Mouse (Mus musculus): Measurements from ENCODE around the gene Zfhx3. TPM values are rescaled to one million over a fixed set of nuclear protein-coding genes. Genes with fewer than 3 reads are reported as not detected.

The Zfhx3 gene
- polyA plus RNA-seq, 1 experiment from 2014 or later = 44.7 TPM

- H3K4me3 ChIP-seq (ENCODE audit: low read depth, low read length) = no peak overlapping the region
- H3K27ac ChIP-seq (ENCODE audit: low read length) = no peak overlapping the region
- H3K36me3 ChIP-seq (ENCODE audit: control insufficient read depth, insufficient read depth, low read length) = no peaks in the 10 kb centered on the region; the same call in 1 of the 2 replicates
- no peak for ATAC-seq
- H3K4me1 ChIP-seq (ENCODE audit: control insufficient read depth, insufficient read depth, low read length) = peaks cover 16% of the 10 kb centered on the region
- WGBS = 84% methylated on average over 3 of the region's 3 CpGs
- H3K9me3 ChIP-seq (replicated peaks; ENCODE audit: control insufficient read depth, low read length, poor library complexity, severe bottlenecking) = no peaks in the 10 kb centered on the region
- no peak overlapping the region for H3K9ac ChIP-seq (ENCODE audit: low read depth, low read length)
- H3K27me3 ChIP-seq (ENCODE audit: control insufficient read depth, insufficient read depth, low read depth, low read length) = no peaks in the 10 kb centered on the region
- no peak overlapping the region for H3K4me2 ChIP-seq (ENCODE audit: low read length)
Observed at GRCm38 (mm10) chr8:108848484-108848883, 906.0 kb downstream of the Zfhx3 start.

DNA sequence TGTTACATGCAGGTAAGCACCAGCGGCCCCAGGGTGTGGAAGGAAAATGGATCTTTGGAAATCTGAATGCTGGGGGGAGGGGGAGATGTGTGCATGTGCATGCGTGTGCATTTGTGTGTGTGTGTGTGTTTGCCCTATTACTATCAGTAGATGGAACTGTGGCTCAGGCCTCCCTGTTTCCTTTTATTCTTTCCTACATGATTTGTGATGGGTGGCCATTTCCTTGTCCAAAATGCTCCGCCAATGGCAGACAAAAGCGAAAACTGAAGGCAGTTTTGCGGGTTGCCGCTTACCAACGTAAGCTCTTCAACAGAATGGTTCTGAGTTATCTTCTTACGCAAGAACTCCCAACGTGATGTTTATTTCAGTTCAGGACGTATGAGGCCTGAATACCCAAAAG is 910.6 kb downstream of the Zfhx3 start:
- H3K36me3 ChIP-seq (ENCODE audit: control insufficient read depth, insufficient read depth, low read length) = no peaks in the 10 kb centered on the region; the same call in none of the 2 replicates
- no peak overlapping the region for H3K4me2 ChIP-seq (ENCODE audit: low read length)
- WGBS = 82% methylated on average over 10 of the region's 10 CpGs
- ATAC-seq = no peak
- H3K4me3 ChIP-seq (ENCODE audit: low read depth, low read length) = no peak overlapping the region
- H3K27ac ChIP-seq (ENCODE audit: low read length) = 0 out of 2 replicates have a peak overlapping the region, but pooled peaks have one; percentile 17
- H3K27me3 ChIP-seq (ENCODE audit: control insufficient read depth, insufficient read depth, low read depth, low read length) = no peaks in the 10 kb centered on the region
- no peak overlapping the region for H3K9ac ChIP-seq (ENCODE audit: low read depth, low read length)
- H3K9me3 ChIP-seq (replicated peaks; ENCODE audit: control insufficient read depth, low read length, poor library complexity, severe bottlenecking) = no peaks in the 10 kb centered on the region
- H3K4me1 ChIP-seq (ENCODE audit: control insufficient read depth, insufficient read depth, low read length) = peaks cover 21% of the 10 kb centered on the region

- ATAC-seq = no peak
- no peaks in the 10 kb centered on the region for H3K27me3 ChIP-seq (ENCODE audit: control insufficient read depth, insufficient read depth, low read depth, low read length)
- H3K4me3 ChIP-seq (ENCODE audit: low read depth, low read length) = no peak overlapping the region
- peaks cover 28% of the 10 kb centered on the region for H3K4me1 ChIP-seq (ENCODE audit: control insufficient read depth, insufficient read depth, low read length)
- no peaks in the 10 kb centered on the region for H3K9me3 ChIP-seq (replicated peaks; ENCODE audit: control insufficient read depth, low read length, poor library complexity, severe bottlenecking)
- H3K9ac ChIP-seq (ENCODE audit: low read depth, low read length) = no peak overlapping the region
- 52% methylated on average over 12 of the region's 12 CpGs for WGBS
- H3K27ac ChIP-seq (ENCODE audit: low read length) = peak overlapping the region; percentile 47
- H3K4me2 ChIP-seq (ENCODE audit: low read length) = no peak overlapping the region
- H3K36me3 ChIP-seq (ENCODE audit: control insufficient read depth, insufficient read depth, low read length) = no peaks in the 10 kb centered on the region; the same call in 1 of the 2 replicates
Observed at GRCm38 (mm10) chr8:108854444-108855102, 912.1 kb downstream of the Zfhx3 start.

GRCm38 (mm10) chr8:108859001-108859400 is 916.6 kb downstream of the Zfhx3 start:
- peaks cover 22% of the 10 kb centered on the region; the same call in 1 of the 2 replicates for H3K4me1 ChIP-seq (ENCODE audit: control insufficient read depth, insufficient read depth, low read length)
- peak overlapping the region; percentile 18; the same call in 1 of the 2 replicates for H3K27ac ChIP-seq (ENCODE audit: low read length)
- H3K36me3 ChIP-seq (ENCODE audit: control insufficient read depth, insufficient read depth, low read length) = no peaks in the 10 kb centered on the region; the same call in 1 of the 2 replicates
- no peak overlapping the region for H3K4me2 ChIP-seq (ENCODE audit: low read length)
- H3K9me3 ChIP-seq (replicated peaks; ENCODE audit: control insufficient read depth, low read length, poor library complexity, severe bottlenecking) = no peaks in the 10 kb centered on the region
- no peaks in the 10 kb centered on the region for H3K27me3 ChIP-seq (ENCODE audit: control insufficient read depth, insufficient read depth, low read depth, low read length)
- ATAC-seq = no peak
- 37% methylated on average over 8 of the region's 8 CpGs for WGBS
- no peak overlapping the region for H3K4me3 ChIP-seq (ENCODE audit: low read depth, low read length)
- H3K9ac ChIP-seq (ENCODE audit: low read depth, low read length) = no peak overlapping the region

DNA sequence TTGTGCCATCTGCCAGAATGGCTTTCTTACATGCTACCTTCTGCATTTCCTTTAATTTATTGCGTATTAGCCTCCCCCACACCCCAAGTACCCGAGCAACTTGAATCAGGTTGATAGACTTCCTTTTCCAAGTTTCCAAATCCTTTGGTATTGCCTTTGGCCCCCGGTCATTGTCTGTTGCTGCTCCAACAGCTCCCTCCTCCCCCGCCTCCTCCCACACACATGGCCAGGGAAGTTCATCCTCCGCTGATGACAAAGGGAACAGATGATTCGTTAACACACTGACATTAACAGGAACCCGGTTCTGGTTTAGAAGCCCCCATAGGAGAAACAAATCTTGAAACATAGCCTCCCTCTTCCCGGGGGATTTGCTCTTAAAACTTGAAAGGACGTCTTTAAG is 917.5 kb downstream of the Zfhx3 start:
- ATAC-seq = no peak
- no peaks in the 10 kb centered on the region for H3K27me3 ChIP-seq (ENCODE audit: control insufficient read depth, insufficient read depth, low read depth, low read length)
- WGBS = 71% methylated on average over 9 of the region's 9 CpGs
- H3K36me3 ChIP-seq (ENCODE audit: control insufficient read depth, insufficient read depth, low read length) = no peaks in the 10 kb centered on the region; the same call in 1 of the 2 replicates
- no peak overlapping the region for H3K27ac ChIP-seq (ENCODE audit: low read length)
- no peak overlapping the region for H3K9ac ChIP-seq (ENCODE audit: low read depth, low read length)
- peaks cover 16% of the 10 kb centered on the region; the same call in 1 of the 2 replicates for H3K4me1 ChIP-seq (ENCODE audit: control insufficient read depth, insufficient read depth, low read length)
- H3K9me3 ChIP-seq (replicated peaks; ENCODE audit: control insufficient read depth, low read length, poor library complexity, severe bottlenecking) = no peaks in the 10 kb centered on the region
- no peak overlapping the region for H3K4me3 ChIP-seq (ENCODE audit: low read depth, low read length)
- no peak overlapping the region for H3K4me2 ChIP-seq (ENCODE audit: low read length)

GRCm38 (mm10) chr8:108863440-108863839 is 921.0 kb downstream of the Zfhx3 start:
- Histone ChIP-seq H3K36me3 (ENCODE audit: control insufficient read depth, insufficient read depth, low read length) (no peaks in the 10 kb centered on the region), H3K9ac (ENCODE audit: low read depth, low read length) (no peak overlapping the region), H3K4me3 (ENCODE audit: low read depth, low read length) (no peak overlapping the region), H3K4me2 (ENCODE audit: low read length) (no peak overlapping the region), H3K4me1 (ENCODE audit: control insufficient read depth, insufficient read depth, low read length) (peaks cover 16% of the 10 kb centered on the region; the same call in 1 of the 2 replicates), H3K27ac (ENCODE audit: low read length) (peak overlapping the region; percentile 50), H3K9me3 (replicated peaks; ENCODE audit: control insufficient read depth, low read length, poor library complexity, severe bottlenecking) (no peaks in the 10 kb centered on the region), H3K27me3 (ENCODE audit: control insufficient read depth, insufficient read depth, low read depth, low read length) (no peaks in the 10 kb centered on the region)
- WGBS = 84% methylated on average over 10 of the region's 10 CpGs
- ATAC-seq = no peak

- Histone ChIP-seq H3K4me3 (ENCODE audit: low read depth, low read length) (no peak overlapping the region), H3K9ac (ENCODE audit: low read depth, low read length) (no peak overlapping the region), H3K4me2 (ENCODE audit: low read length) (no peak overlapping the region), H3K27me3 (ENCODE audit: control insufficient read depth, insufficient read depth, low read depth, low read length) (no peaks in the 10 kb centered on the region), H3K36me3 (ENCODE audit: control insufficient read depth, insufficient read depth, low read length) (no peaks in the 10 kb centered on the region), H3K9me3 (replicated peaks; ENCODE audit: control insufficient read depth, low read length, poor library complexity, severe bottlenecking) (no peaks in the 10 kb centered on the region), H3K27ac (ENCODE audit: low read length) (0 out of 2 replicates have a peak overlapping the region, but pooled peaks have one; percentile 12), H3K4me1 (ENCODE audit: control insufficient read depth, insufficient read depth, low read length) (peaks cover 12% of the 10 kb centered on the region; the same call in 1 of the 2 replicates)
- 84% methylated on average over 7 of the region's 7 CpGs for WGBS
- no peak for ATAC-seq
Observed at GRCm38 (mm10) chr8:108866430-108866829, 924.0 kb downstream of the Zfhx3 start.

GRCm38 (mm10) chr8:108867482-108868258 is 925.2 kb downstream of the Zfhx3 start:
- Histone ChIP-seq H3K9me3 (replicated peaks; ENCODE audit: control insufficient read depth, low read length, poor library complexity, severe bottlenecking) (no peaks in the 10 kb centered on the region), H3K27me3 (ENCODE audit: control insufficient read depth, insufficient read depth, low read depth, low read length) (no peaks in the 10 kb centered on the region), H3K9ac (ENCODE audit: low read depth, low read length) (no peak overlapping the region), H3K36me3 (ENCODE audit: control insufficient read depth, insufficient read depth, low read length) (no peaks in the 10 kb centered on the region), H3K27ac (ENCODE audit: low read length) (peak overlapping the region; percentile 39; the same call in 1 of the 2 replicates), H3K4me1 (ENCODE audit: control insufficient read depth, insufficient read depth, low read length) (peaks cover 11% of the 10 kb centered on the region; the same call in 1 of the 2 replicates), H3K4me2 (ENCODE audit: low read length) (no peak overlapping the region), H3K4me3 (ENCODE audit: low read depth, low read length) (no peak overlapping the region)
- 70% methylated on average over 13 of the region's 13 CpGs for WGBS
- ATAC-seq = no peak

All from midbrain, embryonic 16.5 days (tissue).